Mouse (Mus musculus) liver, adult 2 months (tissue): Measurements from ENCODE around the gene Pheta2.

Source experiments
- CTCF ChIP-seq: fragments of 200-500 bp; IDR thresholded peaks from 2 replicates; pipeline ENCODE4 v1.5.1; 2011; ENCODE audit warnings: low read depth, low read length, control low read depth
- POLR2A ChIP-seq: fragments of 200-500 bp; IDR thresholded peaks from 2 replicates; pipeline ENCODE4 v1.6.1; 2011; ENCODE audit warnings: low read length, control low read depth; ENCODE audit not compliant: insufficient read depth; ENCODE audit errors: extremely low read depth

GRCm38 (mm10) chr15:82362234-82362633 is 23.5 kb downstream of the Pheta2 start:
- no peak for TF ChIP-seq POLR2A
- TF ChIP-seq CTCF, result no peak
